Mouse (Mus musculus) kidney, postnatal 0 days (tissue): ENCODE measurements at regions not wholly inside any gene's neighbourhood (a gene's known extent, or its start where the extent isn't known, plus 50 kb on each side); places are given as distances from the start of the nearest gene placed in this dataset.

Experiments used
- ATAC-seq: fragments of 200-750 bp; cut with Nextera tagmentation; replicated peaks from 2 replicates; pipeline ENCODE4 v1.8.0; 2017; ENCODE audit warnings: low read depth, moderate number of reproducible peaks, moderate TSS enrichment, moderate library complexity; ENCODE audit not compliant: low FRiP score
- DNase-seq: peaks from one replicate; pipeline ENCODE4 v3.0.0-alpha.2; 2016; ENCODE audit warnings: low spot score
- H3K27ac ChIP-seq: fragments of 300-500 bp; sonication (generic); 2 replicates; pipeline ENCODE4 v1.5.1; 2014; ENCODE audit warnings: mild to moderate bottlenecking
- H3K27me3 ChIP-seq: fragments of 300-500 bp; sonication (generic); 2 replicates; pipeline ENCODE4 v1.6.1; 2014; ENCODE audit warnings: low read length, mixed read lengths; ENCODE audit not compliant: insufficient read depth
- H3K36me3 ChIP-seq: fragments of 300-500 bp; sonication (generic); 2 replicates; pipeline ENCODE4 v1.6.1; 2014; ENCODE audit warnings: low read length, mixed read lengths; ENCODE audit not compliant: insufficient read depth
- H3K4me1 ChIP-seq: fragments of 300-500 bp; sonication (generic); replicated peaks from 2 replicates; pipeline ENCODE4 v1.6.1; 2014; ENCODE audit warnings: antibody characterized with exemption, low read length, mixed read lengths; ENCODE audit not compliant: insufficient read depth
- H3K4me2 ChIP-seq: fragments of 300-500 bp; sonication (generic); 2 replicates; pipeline ENCODE4 v1.6.1; 2014; ENCODE audit warnings: mild to moderate bottlenecking, low read length, moderate library complexity, mixed read lengths
- H3K4me3 ChIP-seq: fragments of 300-500 bp; sonication (generic); replicated peaks from 2 replicates; pipeline ENCODE4 v1.5.1; 2014; ENCODE audit warnings: low read depth, low read length
- H3K9ac ChIP-seq: fragments of 300-500 bp; sonication (generic); 2 replicates; pipeline ENCODE4 v1.6.1; 2014; ENCODE audit warnings: low read depth, low read length
- H3K9me3 ChIP-seq: fragments of 300-500 bp; sonication (generic); replicated peaks from 2 replicates; pipeline ENCODE4 v1.6.1; 2016; ENCODE audit warnings: low read length, inconsistent platforms, mixed read lengths
- CTCF ChIP-seq: IDR thresholded peaks from 2 replicates; pipeline ENCODE4 v1.5.1; 2016; ENCODE audit warnings: antibody characterized with exemption, low read depth, mild to moderate bottlenecking, moderate library complexity
- WGBS: fragments of 180-500 bp; shearing (Covaris S2); extraction: QIAGEN DNeasy Blood & Tissue Kit; methylation state at CpG from one replicate; pipeline ENCODE4 v1.1.7; 2014; 5-methylcytosine and 5-hydroxymethylcytosine counted together

GRCm38 (mm10) chr2:48414596-48415481, 399.1 kb upstream of the Acvr2a start:
- Histone ChIP-seq H3K4me2 (no peak overlapping the region), H3K27me3 (no peaks in the 10 kb centered on the region), H3K4me1 (0 out of 2 replicates have a peak, but pooled peaks cover 3% of the 10 kb centered on the region), H3K9me3 (no peaks in the 10 kb centered on the region), H3K36me3 (no peaks in the 10 kb centered on the region), H3K4me3 (no peak overlapping the region), H3K27ac (no peak overlapping the region), H3K9ac (no peak overlapping the region)
- TF ChIP-seq CTCF = no peak
- 45% methylated on average over 10 of the region's 10 CpGs for WGBS
- DNase-seq (peak; percentile 55), ATAC-seq (peak; percentile 49; the same call in 1 of the 2 replicates)

GRCm38 (mm10) chr2:48416207-48416750, 397.6 kb upstream of the Acvr2a start:
- Histone ChIP-seq H3K27me3 (no peaks in the 10 kb centered on the region), H3K9me3 (no peaks in the 10 kb centered on the region), H3K27ac (no peak overlapping the region), H3K9ac (no peak overlapping the region), H3K4me2 (no peak overlapping the region), H3K4me1 (0 out of 2 replicates have a peak, but pooled peaks cover 3% of the 10 kb centered on the region), H3K36me3 (no peaks in the 10 kb centered on the region), H3K4me3 (no peak overlapping the region)
- DNase-seq = no peak
- TF ChIP-seq CTCF = no peak
- ATAC-seq = no peak
- 42% methylated on average over 3 of the region's 3 CpGs for WGBS

GRCm38 (mm10) chr2:48417000-48417596, 396.8 kb upstream of the Acvr2a start:
- no peaks in the 10 kb centered on the region for H3K9me3 ChIP-seq
- no peaks in the 10 kb centered on the region for H3K36me3 ChIP-seq
- H3K4me3 ChIP-seq = no peak overlapping the region
- WGBS = 76% methylated on average over 4 of the region's 4 CpGs
- 0 out of 2 replicates have a peak, but pooled peaks cover 3% of the 10 kb centered on the region for H3K4me1 ChIP-seq
- no peak overlapping the region for H3K9ac ChIP-seq
- ATAC-seq (no peak), DNase-seq (no peak)
- H3K4me2 ChIP-seq = no peak overlapping the region
- no peaks in the 10 kb centered on the region for H3K27me3 ChIP-seq
- no peak for TF ChIP-seq CTCF
- H3K27ac ChIP-seq = no peak overlapping the region

GRCm38 (mm10) chr2:48420791-48421190, 393.1 kb upstream of the Acvr2a start:
- no peaks in the 10 kb centered on the region for H3K27me3 ChIP-seq
- TF ChIP-seq CTCF = no peak
- H3K4me2 ChIP-seq = no peak overlapping the region
- H3K9me3 ChIP-seq = no peaks in the 10 kb centered on the region
- no peak for DNase-seq
- H3K4me1 ChIP-seq = peaks cover 8% of the 10 kb centered on the region; the same call in 1 of the 2 replicates
- no peak for ATAC-seq
- 90% methylated on average over 3 of the region's 3 CpGs for WGBS
- no peak overlapping the region for H3K27ac ChIP-seq
- no peak overlapping the region for H3K9ac ChIP-seq
- H3K4me3 ChIP-seq = no peak overlapping the region
- no peaks in the 10 kb centered on the region for H3K36me3 ChIP-seq

- H3K9ac ChIP-seq = no peak overlapping the region
- no peaks in the 10 kb centered on the region for H3K36me3 ChIP-seq
- H3K9me3 ChIP-seq = no peaks in the 10 kb centered on the region
- DNase-seq = no peak
- H3K4me2 ChIP-seq = peak overlapping the region; percentile 25; the same call in 1 of the 2 replicates
- no peak overlapping the region for H3K27ac ChIP-seq
- H3K4me1 ChIP-seq = peaks cover 10% of the 10 kb centered on the region; the same call in 1 of the 2 replicates
- H3K27me3 ChIP-seq = no peaks in the 10 kb centered on the region
- TF ChIP-seq CTCF = no peak
- no peak overlapping the region for H3K4me3 ChIP-seq
- WGBS = 46% methylated on average over 9 of the region's 9 CpGs
- no peak for ATAC-seq
These were observed 390.0 kb upstream of the Acvr2a start for GRCm38 (mm10) chr2:48423861-48424442.

- 36% methylated on average over 9 of the region's 9 CpGs for WGBS
- H3K9me3 ChIP-seq = no peaks in the 10 kb centered on the region
- ATAC-seq (no peak), DNase-seq (no peak)
- TF ChIP-seq CTCF = no peak
- H3K4me2 ChIP-seq = peak overlapping the region; percentile 25; the same call in 1 of the 2 replicates
- no peak overlapping the region for H3K4me3 ChIP-seq
- H3K27me3 ChIP-seq = no peaks in the 10 kb centered on the region
- H3K4me1 ChIP-seq = peaks cover 10% of the 10 kb centered on the region; the same call in 1 of the 2 replicates
- H3K27ac ChIP-seq = no peak overlapping the region
- no peaks in the 10 kb centered on the region for H3K36me3 ChIP-seq
- H3K9ac ChIP-seq = no peak overlapping the region
These were observed 389.3 kb upstream of the Acvr2a start for GRCm38 (mm10) chr2:48424562-48424961.
